Mouse (Mus musculus) heart, embryonic 11.5 days (tissue): ENCODE results near the gene Magi2. TPM values are rescaled to one million over a fixed set of nuclear protein-coding genes. Genes with fewer than 3 reads are reported as not detected.

Source experiments
- ATAC-seq: fragments of 200-750 bp; cut with Nextera tagmentation; replicated peaks from 2 replicates; pipeline ENCODE4 v1.8.0; 2017; ENCODE audit warnings: moderate library complexity; ENCODE audit not compliant: insufficient number of reproducible peaks, low FRiP score, low TSS enrichment
- H3K27ac ChIP-seq: fragments of 300-500 bp; sonication (generic); 2 replicates; pipeline ENCODE4 v1.5.1; 2014; ENCODE audit warnings: mild to moderate bottlenecking, low read depth, low read length
- H3K27me3 ChIP-seq: fragments of 300-500 bp; sonication (generic); 2 replicates; pipeline ENCODE4 v1.6.1; 2014; ENCODE audit warnings: mild to moderate bottlenecking, low read length, mixed read lengths; ENCODE audit not compliant: control insufficient read depth, insufficient read depth
- H3K36me3 ChIP-seq: fragments of 300-500 bp; sonication (generic); 2 replicates; pipeline ENCODE4 v1.6.1; 2014; ENCODE audit warnings: mild to moderate bottlenecking, low read length, moderate library complexity, mixed read lengths; ENCODE audit not compliant: control insufficient read depth, insufficient read depth
- H3K4me1 ChIP-seq: fragments of 300-500 bp; sonication (generic); 2 replicates; pipeline ENCODE4 v1.6.1; 2014; ENCODE audit warnings: low read length; ENCODE audit not compliant: control insufficient read depth, insufficient read depth
- H3K4me2 ChIP-seq: fragments of 300-500 bp; sonication (generic); 2 replicates; pipeline ENCODE4 v1.6.1; 2014; ENCODE audit warnings: mild to moderate bottlenecking, moderate library complexity
- H3K4me3 ChIP-seq: fragments of 300-500 bp; sonication (generic); 2 replicates; pipeline ENCODE4 v1.5.1; 2014; ENCODE audit warnings: low read depth, low read length
- H3K9ac ChIP-seq: fragments of 300-500 bp; sonication (generic); 2 replicates; pipeline ENCODE4 v1.6.1; 2014; ENCODE audit warnings: mild to moderate bottlenecking, low read depth, low read length, moderate library complexity
- H3K9me3 ChIP-seq: fragments of 300-500 bp; sonication (generic); replicated peaks from 2 replicates; pipeline ENCODE4 v1.6.1; 2016; ENCODE audit warnings: low read length; ENCODE audit not compliant: control insufficient read depth
- WGBS: fragments of 180-500 bp; shearing (Covaris S2); extraction: QIAGEN DNeasy Blood & Tissue Kit; methylation state at CpG from one replicate; pipeline ENCODE4 v1.1.7; 2014; ENCODE audit not compliant: insufficient replicate concordance; 5-methylcytosine and 5-hydroxymethylcytosine counted together
- polyA plus RNA-seq: library from polyadenylated mRNA; unstranded; fragments of >200 nt; fragmentation: Nextera tagmentation; extraction: Ambion mirVana; gene quantifications from 2 replicates; pipeline ENCODE4 v1.2.1, GENCODE M21; 2014

The Magi2 gene
- polyA plus RNA-seq, 1 experiment from 2014 or later, result 2.5 TPM

- Histone ChIP-seq H3K27ac (no peak overlapping the region), H3K36me3 (no peaks in the 10 kb centered on the region), H3K4me2 (no peak overlapping the region), H3K9me3 (no peaks in the 10 kb centered on the region), H3K27me3 (no peaks in the 10 kb centered on the region), H3K9ac (no peak overlapping the region), H3K4me1 (no peaks in the 10 kb centered on the region), H3K4me3 (no peak overlapping the region)
- ATAC-seq, result no peak
- WGBS, result 68% methylated on average over 3 of the region's 3 CpGs
These were observed 1103.2 kb downstream of the Magi2 start for GRCm38 (mm10) chr5:20330025-20330424.

DNA sequence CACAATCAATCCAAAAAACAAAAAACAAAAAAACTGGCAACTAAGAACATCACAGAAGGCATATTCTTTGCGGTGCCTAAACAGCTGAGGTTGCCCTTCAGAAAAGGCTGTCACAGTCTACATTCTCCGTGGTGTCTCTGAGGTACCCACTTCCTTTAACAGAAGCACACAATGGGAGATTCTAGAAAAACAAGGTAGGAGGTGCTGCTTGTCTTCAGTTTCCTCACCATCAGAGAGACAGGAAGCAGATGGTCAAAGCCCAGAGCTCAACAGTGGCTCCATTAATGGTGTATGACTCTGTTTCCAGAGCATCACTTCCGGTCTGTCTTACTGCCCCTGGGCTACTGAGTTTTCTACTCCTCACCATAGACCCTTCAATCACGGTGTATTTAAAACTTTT lies 1105.7 kb downstream of the Magi2 start:
- 67% methylated on average over 4 of the region's 4 CpGs for WGBS
- no peak for ATAC-seq
- Histone ChIP-seq H3K4me3 (no peak overlapping the region), H3K9me3 (no peaks in the 10 kb centered on the region), H3K27me3 (no peaks in the 10 kb centered on the region), H3K27ac (no peak overlapping the region), H3K4me1 (no peaks in the 10 kb centered on the region), H3K4me2 (no peak overlapping the region), H3K36me3 (no peaks in the 10 kb centered on the region), H3K9ac (no peak overlapping the region)

- Histone ChIP-seq H3K27me3 (no peaks in the 10 kb centered on the region), H3K9ac (no peak overlapping the region), H3K4me2 (no peak overlapping the region), H3K36me3 (no peaks in the 10 kb centered on the region), H3K4me3 (no peak overlapping the region), H3K27ac (no peak overlapping the region), H3K4me1 (no peaks in the 10 kb centered on the region), H3K9me3 (no peaks in the 10 kb centered on the region)
- no peak for ATAC-seq
These were observed 1107.7 kb downstream of the Magi2 start for GRCm38 (mm10) chr5:20334549-20334948.

GRCm38 (mm10) chr5:20352941-20353340 lies 1126.1 kb downstream of the Magi2 start:
- Histone ChIP-seq H3K4me3 (no peak overlapping the region), H3K4me1 (no peaks in the 10 kb centered on the region), H3K9me3 (no peaks in the 10 kb centered on the region), H3K4me2 (no peak overlapping the region), H3K9ac (no peak overlapping the region), H3K27me3 (no peaks in the 10 kb centered on the region), H3K36me3 (no peaks in the 10 kb centered on the region), H3K27ac (no peak overlapping the region)
- ATAC-seq, result no peak
- WGBS, result 84% methylated on average over 8 of the region's 8 CpGs

DNA sequence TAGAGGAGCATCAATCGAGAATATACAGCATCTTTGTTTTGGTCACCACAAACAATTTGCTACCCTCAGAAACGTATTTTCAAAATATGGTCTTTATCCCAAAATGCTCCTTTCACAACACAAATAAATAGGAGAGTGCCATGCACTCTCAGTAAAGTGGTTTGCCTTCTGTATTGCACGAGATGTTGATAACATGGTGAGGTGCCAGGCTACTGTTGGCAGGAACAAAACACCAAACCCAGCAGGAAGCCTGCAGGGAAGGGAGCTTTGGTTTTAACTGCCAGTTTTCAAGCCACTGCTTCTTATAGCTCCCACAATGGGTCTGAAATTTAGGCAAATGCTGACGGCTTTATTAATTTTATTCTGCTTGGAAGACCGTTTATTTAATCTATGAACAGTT lies 1131.6 kb downstream of the Magi2 start:
- ATAC-seq, result no peak
- Histone ChIP-seq H3K27me3 (no peaks in the 10 kb centered on the region), H3K9ac (no peak overlapping the region), H3K4me1 (no peaks in the 10 kb centered on the region), H3K9me3 (no peaks in the 10 kb centered on the region), H3K4me3 (no peak overlapping the region), H3K36me3 (no peaks in the 10 kb centered on the region), H3K27ac (no peak overlapping the region), H3K4me2 (no peak overlapping the region)
- WGBS, result 61% methylated on average over 5 of the region's 5 CpGs

GRCm38 (mm10) chr5:20359021-20359420 lies 1132.2 kb downstream of the Magi2 start:
- ATAC-seq, result no peak
- no peak overlapping the region for H3K9ac ChIP-seq
- H3K4me1 ChIP-seq, result no peaks in the 10 kb centered on the region
- no peak overlapping the region for H3K4me2 ChIP-seq
- no peaks in the 10 kb centered on the region for H3K27me3 ChIP-seq
- no peaks in the 10 kb centered on the region for H3K9me3 ChIP-seq
- H3K27ac ChIP-seq, result no peak overlapping the region
- H3K36me3 ChIP-seq, result no peaks in the 10 kb centered on the region
- WGBS, result 74% methylated on average over 3 of the region's 3 CpGs
- no peak overlapping the region for H3K4me3 ChIP-seq

GRCm38 (mm10) chr5:20362154-20362553 lies 1135.3 kb downstream of the Magi2 start:
- no peak overlapping the region for H3K4me2 ChIP-seq
- no peak overlapping the region for H3K27ac ChIP-seq
- no peak for ATAC-seq
- 81% methylated on average over 3 of the region's 3 CpGs for WGBS
- H3K9ac ChIP-seq, result no peak overlapping the region
- H3K4me3 ChIP-seq, result no peak overlapping the region
- no peaks in the 10 kb centered on the region for H3K4me1 ChIP-seq
- H3K9me3 ChIP-seq, result no peaks in the 10 kb centered on the region
- no peaks in the 10 kb centered on the region for H3K27me3 ChIP-seq
- no peaks in the 10 kb centered on the region for H3K36me3 ChIP-seq

GRCm38 (mm10) chr5:20363216-20363615 lies 1136.4 kb downstream of the Magi2 start:
- Histone ChIP-seq H3K4me1 (no peaks in the 10 kb centered on the region), H3K9me3 (no peaks in the 10 kb centered on the region), H3K9ac (no peak overlapping the region), H3K4me2 (no peak overlapping the region), H3K4me3 (no peak overlapping the region), H3K27ac (no peak overlapping the region), H3K27me3 (no peaks in the 10 kb centered on the region), H3K36me3 (no peaks in the 10 kb centered on the region)
- 61% methylated on average over 5 of the region's 5 CpGs for WGBS
- no peak for ATAC-seq

- WGBS, result 78% methylated on average over 1 of the region's 1 CpGs
- H3K4me3 ChIP-seq, result no peak overlapping the region
- H3K9me3 ChIP-seq, result no peaks in the 10 kb centered on the region
- no peak overlapping the region for H3K9ac ChIP-seq
- H3K4me2 ChIP-seq, result no peak overlapping the region
- H3K4me1 ChIP-seq, result no peaks in the 10 kb centered on the region
- H3K27ac ChIP-seq, result no peak overlapping the region
- H3K36me3 ChIP-seq, result no peaks in the 10 kb centered on the region
- no peaks in the 10 kb centered on the region for H3K27me3 ChIP-seq
- no peak for ATAC-seq
These were observed 1146.8 kb downstream of the Magi2 start for GRCm38 (mm10) chr5:20373586-20373985.
